Mouse (Mus musculus) CH12.LX (cell line): ENCODE measurements around the gene Alcam. TPM values are rescaled to one million over a fixed set of nuclear protein-coding genes. Genes with fewer than 3 reads are reported as not detected.

ENCODE experiments used
- DNase-seq: peaks from one replicate; pipeline ENCODE4 v3.0.0-alpha.2; 2013; ENCODE audit errors: extremely low read depth
- H3K27ac ChIP-seq: 2 replicates; pipeline ENCODE4 v1.5.1; 2012; ENCODE audit warnings: low read depth, mild to moderate bottlenecking, control low read depth, moderate library complexity; ENCODE audit not compliant: insufficient read depth
- H3K27me3 ChIP-seq: replicated peaks from 2 replicates; pipeline ENCODE3; 2012; ENCODE audit warnings: inconsistent platforms
- H3K36me3 ChIP-seq, 2 experiments: replicated peaks in 1 of 2; 2 replicates each; pipeline versions ENCODE3 to v1.6.1; 2012; ENCODE audit warnings: inconsistent platforms in 1 of 2, low read length in 1 of 2, mild to moderate bottlenecking in 1 of 2, mixed read lengths in 1 of 2, moderate library complexity in 1 of 2; ENCODE audit not compliant: control insufficient read depth in 1 of 2, insufficient read depth in 1 of 2
- H3K4me1 ChIP-seq, 2 experiments: 2 replicates each; pipeline ENCODE4 v1.6.1; 2012; ENCODE audit warnings: inconsistent platforms in 1 of 2, moderate library complexity in 1 of 2; ENCODE audit not compliant: insufficient read depth in 2 of 2, control insufficient read depth in 1 of 2
- H3K4me2 ChIP-seq: 2 replicates; pipeline ENCODE4 v1.6.1; 2012; ENCODE audit warnings: low read depth, mild to moderate bottlenecking, control low read depth; ENCODE audit not compliant: poor library complexity, insufficient read depth, severe bottlenecking
- H3K4me3 ChIP-seq, 3 experiments: fragments of 150-350 bp in 1 of 3; sonication (generic) in 1 of 3; replicated peaks in 1 of 3; 2 replicates each; pipeline versions ENCODE3 to v1.5.1; 2011 to 2012; ENCODE audit warnings: low read depth in 2 of 3, low read length in 2 of 3, mild to moderate bottlenecking in 2 of 3, moderate library complexity in 2 of 3, control low read depth in 1 of 3, improper control_type of control experiment in 1 of 3, inconsistent platforms in 1 of 3, mixed read lengths in 1 of 3; ENCODE audit not compliant: poor library complexity in 1 of 3
- H3K79me2 ChIP-seq: replicated peaks from 2 replicates; pipeline ENCODE4 v1.6.1; 2012; ENCODE audit warnings: mild to moderate bottlenecking, moderate library complexity; ENCODE audit not compliant: control insufficient read depth, poor library complexity, insufficient read depth, severe bottlenecking; ENCODE audit errors: extremely low read depth
- H3K9ac ChIP-seq: 2 replicates; pipeline ENCODE4 v1.6.1; 2012; ENCODE audit warnings: low read depth, mild to moderate bottlenecking, control low read depth, moderate library complexity; ENCODE audit not compliant: insufficient read depth
- H3K9me3 ChIP-seq: replicated peaks from 2 replicates; pipeline ENCODE3; 2012; ENCODE audit warnings: low read length, inconsistent platforms, mixed read lengths
- BHLHE40 ChIP-seq: IDR thresholded peaks from 2 replicates; pipeline ENCODE4 v1.6.1; 2011; ENCODE audit warnings: mild to moderate bottlenecking, low read depth, low read length, improper control_type of control experiment
- CHD1 ChIP-seq: IDR thresholded peaks from 2 replicates; pipeline ENCODE4 v1.6.1; 2012; ENCODE audit warnings: low read depth, low read length, improper control_type of control experiment, inconsistent platforms
- CHD2 ChIP-seq: IDR thresholded peaks from 2 replicates; pipeline ENCODE4 v1.6.1; 2011; ENCODE audit warnings: low read length, improper control_type of control experiment
- CTCF ChIP-seq, 2 experiments: IDR thresholded peaks in 1 of 2; conservative IDR thresholded peaks in 1 of 2; 2 replicates each; pipeline ENCODE4 v1.5.1; 2011 to 2012; ENCODE audit warnings: low read depth in 2 of 2, low read length in 2 of 2, improper control_type of control experiment in 1 of 2, inconsistent platforms in 1 of 2, mild to moderate bottlenecking in 1 of 2, moderate library complexity in 1 of 2
- E2F4 ChIP-seq: IDR thresholded peaks from 2 replicates; pipeline ENCODE4 v1.6.1; 2011; ENCODE audit warnings: low read depth, low read length, improper control_type of control experiment; ENCODE audit not compliant: insufficient replicate concordance
- ELF1 ChIP-seq: IDR thresholded peaks from 2 replicates; pipeline ENCODE4 v1.6.1; 2014; ENCODE audit warnings: low read depth, mild to moderate bottlenecking, inconsistent platforms, low read length, improper control_type of control experiment
- EP300 ChIP-seq: IDR thresholded peaks from 2 replicates; pipeline ENCODE4 v1.6.1; 2011; ENCODE audit warnings: low read length, improper control_type of control experiment
- ETS1 ChIP-seq: conservative IDR thresholded peaks from 2 replicates; pipeline ENCODE4 v1.6.1; 2012; ENCODE audit warnings: low read depth, mild to moderate bottlenecking, inconsistent platforms, low read length, improper control_type of control experiment, moderate library complexity
- GABPA ChIP-seq: IDR thresholded peaks from 2 replicates; pipeline ENCODE4 v1.6.1; 2012; ENCODE audit warnings: low read depth, low read length, improper control_type of control experiment, inconsistent platforms; ENCODE audit not compliant: insufficient replicate concordance
- HCFC1 ChIP-seq: IDR thresholded peaks from 2 replicates; pipeline ENCODE4 v1.6.1; 2012; ENCODE audit warnings: low read depth, mild to moderate bottlenecking, inconsistent platforms, low read length, improper control_type of control experiment
- IRF4 ChIP-seq: IDR thresholded peaks from 2 replicates; pipeline ENCODE4 v1.6.1; 2014; ENCODE audit warnings: low read depth, mild to moderate bottlenecking, inconsistent platforms, low read length, improper control_type of control experiment
- JUN ChIP-seq: IDR thresholded peaks from 2 replicates; pipeline ENCODE4 v1.6.1; 2011; ENCODE audit warnings: low read depth, mild to moderate bottlenecking, low read length, improper control_type of control experiment, moderate library complexity; ENCODE audit not compliant: insufficient read depth
- JUND ChIP-seq: conservative IDR thresholded peaks from 2 replicates; pipeline ENCODE4 v1.6.1; 2011; ENCODE audit warnings: low read depth, low read length, improper control_type of control experiment
- KAT2A ChIP-seq: IDR thresholded peaks from 2 replicates; pipeline ENCODE4 v1.6.1; 2012; ENCODE audit warnings: low read length, improper control_type of control experiment, inconsistent platforms; ENCODE audit not compliant: insufficient replicate concordance
- MAFK ChIP-seq: IDR thresholded peaks from 2 replicates; pipeline ENCODE4 v1.6.1; 2011; ENCODE audit warnings: low read length, improper control_type of control experiment; ENCODE audit not compliant: insufficient replicate concordance
- MAX ChIP-seq: IDR thresholded peaks from 2 replicates; pipeline ENCODE4 v1.6.1; 2011; ENCODE audit warnings: low read length, improper control_type of control experiment
- MAZ ChIP-seq: IDR thresholded peaks from 2 replicates; pipeline ENCODE4 v1.6.1; 2012; ENCODE audit warnings: low read depth, mild to moderate bottlenecking, inconsistent platforms, low read length, improper control_type of control experiment, moderate library complexity
- MEF2A ChIP-seq: IDR thresholded peaks from 2 replicates; pipeline ENCODE4 v1.6.1; 2014; ENCODE audit warnings: low read depth, mild to moderate bottlenecking, inconsistent platforms, low read length, improper control_type of control experiment, borderline replicate concordance
- MXI1 ChIP-seq: IDR thresholded peaks from 2 replicates; pipeline ENCODE4 v1.6.1; 2011; ENCODE audit warnings: mild to moderate bottlenecking, low read depth, low read length, improper control_type of control experiment
- MYC ChIP-seq: IDR thresholded peaks from 2 replicates; pipeline ENCODE4 v1.6.1; 2011; ENCODE audit warnings: low read depth, mild to moderate bottlenecking, improper control_type of control experiment, low read length
- NELFE ChIP-seq: IDR thresholded peaks from 2 replicates; pipeline ENCODE4 v1.6.1; 2011; ENCODE audit warnings: low read depth, low read length, improper control_type of control experiment
- NRF1 ChIP-seq: IDR thresholded peaks from 2 replicates; pipeline ENCODE4 v1.6.1; 2014; ENCODE audit warnings: low read depth, mild to moderate bottlenecking, inconsistent platforms, low read length, improper control_type of control experiment, moderate library complexity
- PAX5 ChIP-seq: IDR thresholded peaks from 2 replicates; pipeline ENCODE4 v1.6.1; 2012; ENCODE audit warnings: low read length, inconsistent platforms, mixed read lengths
- POLR2A ChIP-seq: IDR thresholded peaks from 2 replicates; pipeline ENCODE4 v1.6.1; 2011; ENCODE audit warnings: low read depth, mild to moderate bottlenecking, improper control_type of control experiment, low read length
- POLR2AphosphoS2 ChIP-seq: IDR thresholded peaks from 2 replicates; pipeline ENCODE4 v1.6.1; 2011; ENCODE audit warnings: low read depth, low read length, improper control_type of control experiment
- RAD21 ChIP-seq: IDR thresholded peaks from 2 replicates; pipeline ENCODE4 v1.6.1; 2011; ENCODE audit warnings: low read depth, mild to moderate bottlenecking, low read length, improper control_type of control experiment, moderate library complexity
- RCOR1 ChIP-seq: conservative IDR thresholded peaks from 2 replicates; pipeline ENCODE4 v1.6.1; 2012; ENCODE audit warnings: low read depth, mild to moderate bottlenecking, inconsistent platforms, low read length, improper control_type of control experiment
- SIN3A ChIP-seq: IDR thresholded peaks from 2 replicates; pipeline ENCODE4 v1.6.1; 2012; ENCODE audit warnings: low read length, improper control_type of control experiment, inconsistent platforms
- SMC3 ChIP-seq: IDR thresholded peaks from 2 replicates; pipeline ENCODE4 v1.6.1; 2011; ENCODE audit warnings: low read depth, low read length, improper control_type of control experiment
- TBP ChIP-seq: conservative IDR thresholded peaks from 2 replicates; pipeline ENCODE4 v1.6.1; 2011; ENCODE audit warnings: low read depth, low read length, improper control_type of control experiment
- TCF12 ChIP-seq: IDR thresholded peaks from 2 replicates; pipeline ENCODE4 v1.6.1; 2014; ENCODE audit warnings: low read depth, mild to moderate bottlenecking, inconsistent platforms, low read length, improper control_type of control experiment
- UBTF ChIP-seq: IDR thresholded peaks from 2 replicates; pipeline ENCODE4 v1.6.1; 2012; ENCODE audit warnings: low read depth, mild to moderate bottlenecking, inconsistent platforms, low read length, improper control_type of control experiment, moderate library complexity
- USF1 ChIP-seq: IDR thresholded peaks from 2 replicates; pipeline ENCODE4 v1.6.1; 2014; ENCODE audit warnings: low read depth, mild to moderate bottlenecking, inconsistent platforms, low read length, improper control_type of control experiment
- USF2 ChIP-seq: conservative IDR thresholded peaks from 2 replicates; pipeline ENCODE4 v1.6.1; 2011; ENCODE audit warnings: low read depth, low read length, improper control_type of control experiment
- ZC3H11A ChIP-seq: IDR thresholded peaks from 2 replicates; pipeline ENCODE4 v1.6.1; 2012; ENCODE audit warnings: low read depth, mild to moderate bottlenecking, inconsistent platforms, low read length, improper control_type of control experiment
- ZKSCAN1 ChIP-seq: IDR thresholded peaks from 2 replicates; pipeline ENCODE4 v1.6.1; 2012; ENCODE audit warnings: low read depth, inconsistent platforms, low read length, improper control_type of control experiment, borderline replicate concordance
- ZMIZ1 ChIP-seq: IDR thresholded peaks from 2 replicates; pipeline ENCODE4 v1.6.1; 2012; ENCODE audit warnings: low read depth, mild to moderate bottlenecking, inconsistent platforms, low read length, improper control_type of control experiment
- ZNF384 ChIP-seq: IDR thresholded peaks from 2 replicates; pipeline ENCODE4 v1.6.1; 2012; ENCODE audit warnings: low read depth, low read length, improper control_type of control experiment, inconsistent platforms
- dilution Hi-C: fragments of 300-500 bp; cut with MboI; formaldehyde crosslinking; loops from 2 replicates; pipeline ENCODE4 v1.14.3; 2020; ENCODE audit warnings: low sequenced_read_pairs; ENCODE audit not compliant: extremely low pct_unique_long_range_greater_than_20kb, extremely low pct_ligation_motif_present
- in situ Hi-C: fragments of 300-500 bp; cut with MboI; formaldehyde crosslinking; loops from 3 replicates; pipeline ENCODE4 v1.14.3; 2019; ENCODE audit warnings: low sequenced_read_pairs, low pct_ligation_motif_present, low pct_unique_long_range_greater_than_20kb, mixed read lengths
- polyA plus RNA-seq: library from polyadenylated mRNA; unstranded; fragments of >175 nt; gene quantifications from 2 replicates; pipeline ENCODE4 v1.2.1, GENCODE M21; 2012; ENCODE audit warnings: low read depth; ENCODE audit not compliant: insufficient read length
- total RNA-seq, 2 experiments: library from RNA; depleted of rRNA; stranded (reverse); fragments of 300-350 nt in 1 of 2; fragments of >200 nt in 1 of 2; gene quantifications; 2 replicates each; pipeline ENCODE4 v1.2.3; 2012 to 2014

Gene Alcam
- total and polyA plus RNA-seq, 3 experiments: 26.3 to 56.7 (median 54.6) TPM

GRCm38 (mm10) chr16:52470226-52470625, 16.4 kb upstream of the Alcam start:
- dilution Hi-C loops (no loop called here), in situ Hi-C loops (loop anchor here (25.0 kb wide), 4 partner anchors 142 to 767 kb away; no protein-coding TSS in a partner anchor)
- H3K27me3 ChIP-seq: no peaks in the 10 kb centered on the region
- H3K4me3 ChIP-seq: no peak overlapping the region
- no peak overlapping the region for H3K9ac ChIP-seq
- peaks cover 7 to 67% of the 10 kb centered on the region in 2 experiments for H3K4me1 ChIP-seq
- peak; percentile 92 for DNase-seq
- H3K79me2 ChIP-seq: no peaks in the 10 kb centered on the region
- TF ChIP-seq E2F4 (0 out of 2 replicates have a peak, but pooled peaks have one; percentile 74), CHD2 (peak; percentile 65), ZC3H11A (no peak), GABPA (no peak), USF1 (no peak), NELFE (0 out of 2 replicates have a peak, but pooled peaks have one; percentile 23), ZKSCAN1 (no peak), JUN (peak; percentile 96), SIN3A (0 out of 2 replicates have a peak, but pooled peaks have one; percentile 24), TBP (peak; percentile 77), JUND (peak; percentile 97), MYC (peak; percentile 98), PAX5 (no peak), SMC3 (no peak), ZNF384 (peak; percentile 77), MAX (peak; percentile 91), TCF12 (peak; percentile 70), EP300 (peak; percentile 98), ELF1 (peak; percentile 81), KAT2A (no peak), USF2 (0 out of 2 replicates have a peak, but pooled peaks have one; percentile 18), POLR2A (peak; percentile 45; the same call in 1 of the 2 replicates), MAFK (peak; percentile 60; the same call in 1 of the 2 replicates), ZMIZ1 (no peak), MXI1 (no peak), RAD21 (no peak; the same call in 1 of the 2 replicates), POLR2AphosphoS2 (no peak), BHLHE40 (peak; percentile 77), IRF4 (peak; percentile 96), MAZ (no peak), ETS1 (peak; percentile 94), RCOR1 (peak; percentile 91), CHD1 (no peak), NRF1 (no peak), MEF2A (peak; percentile 85), HCFC1 (peak; percentile 39; the same call in 1 of the 2 replicates), UBTF (no peak), CTCF (conservative IDR thresholded peaks at IDR 0.05 in 1 of 2, IDR thresholded peaks at IDR 0.05 in 1 of 2; ENCODE audit: low read depth in 2 of 2, low read length in 2 of 2) (no peak)
- peak overlapping the region; percentile 74; the same call in 1 of the 2 replicates for H3K4me2 ChIP-seq
- peak overlapping the region; percentile 24; the same call in 1 of the 2 replicates for H3K27ac ChIP-seq
- no peaks in the 10 kb centered on the region for H3K9me3 ChIP-seq
- no peaks in the 10 kb centered on the region for H3K36me3 ChIP-seq
